Mouse (Mus musculus) limb, embryonic 14.5 days (tissue): ENCODE measurements around the gene Pitpnc1. TPM values are rescaled to one million over a fixed set of nuclear protein-coding genes. Genes with fewer than 3 reads are reported as not detected.
A peak's percentile ranks its signal among the peaks of the same experiment; 100 is the strongest.

ENCODE experiments used
- ATAC-seq: fragments of 200-750 bp; cut with Nextera tagmentation; 2 replicates; pipeline ENCODE4 v1.8.0; 2017; ENCODE audit warnings: low read depth, moderate number of reproducible peaks, moderate TSS enrichment; ENCODE audit not compliant: low FRiP score
- DNase-seq: peaks from one replicate; pipeline ENCODE4 v3.0.0-alpha.2; 2015; ENCODE audit warnings: low spot score
- H3K27ac ChIP-seq: fragments of 300-500 bp; sonication (generic); replicated peaks from 2 replicates; pipeline ENCODE4 v1.5.1; 2014; ENCODE audit warnings: low read depth, mild to moderate bottlenecking, low read length, moderate library complexity, mixed read lengths
- H3K27me3 ChIP-seq: fragments of 300-500 bp; sonication (generic); 2 replicates; pipeline ENCODE4 v1.6.1; 2014; ENCODE audit warnings: low read length, mixed read lengths; ENCODE audit not compliant: control insufficient read depth, insufficient read depth
- H3K36me3 ChIP-seq: fragments of 300-500 bp; sonication (generic); 2 replicates; pipeline ENCODE4 v1.6.1; 2014; ENCODE audit warnings: mild to moderate bottlenecking, low read length, moderate library complexity, mixed read lengths; ENCODE audit not compliant: control insufficient read depth, insufficient read depth
- H3K4me1 ChIP-seq: fragments of 300-500 bp; sonication (generic); 2 replicates; pipeline ENCODE4 v1.6.1; 2014; ENCODE audit warnings: antibody characterized with exemption, low read length, mixed read lengths; ENCODE audit not compliant: control insufficient read depth, insufficient read depth
- H3K4me2 ChIP-seq: fragments of 300-500 bp; sonication (generic); replicated peaks from 2 replicates; pipeline ENCODE4 v1.6.1; 2014; ENCODE audit warnings: low read depth, mild to moderate bottlenecking, low read length, moderate library complexity; ENCODE audit not compliant: severe bottlenecking
- H3K4me3 ChIP-seq: fragments of 300-500 bp; sonication (generic); replicated peaks from 2 replicates; pipeline ENCODE4 v1.5.1; 2014; ENCODE audit warnings: low read length
- H3K9ac ChIP-seq: fragments of 300-500 bp; sonication (generic); 2 replicates; pipeline ENCODE4 v1.6.1; 2014; ENCODE audit warnings: mild to moderate bottlenecking, low read depth, low read length, moderate library complexity; ENCODE audit not compliant: severe bottlenecking
- H3K9me3 ChIP-seq: fragments of 300-500 bp; sonication (generic); 2 replicates; pipeline ENCODE4 v1.6.1; 2016; ENCODE audit warnings: low read length; ENCODE audit not compliant: control insufficient read depth
- POLR2A ChIP-seq: fragments of 200-500 bp; IDR thresholded peaks from 2 replicates; pipeline ENCODE4 v1.8.0; 2012; ENCODE audit warnings: inconsistent platforms, mild to moderate bottlenecking, moderate library complexity, borderline replicate concordance; ENCODE audit not compliant: insufficient read depth, insufficient read length; ENCODE audit errors: extremely low read depth
- WGBS: fragments of 180-500 bp; shearing (Covaris S2); extraction: QIAGEN DNeasy Blood & Tissue Kit; methylation state at CpG from one replicate; pipeline ENCODE4 v1.1.7; 2014; 5-methylcytosine and 5-hydroxymethylcytosine counted together
- polyA plus RNA-seq, 2 experiments: library from polyadenylated mRNA; depleted of rRNA in 1 of 2; stranded (reverse) in 1 of 2; unstranded in 1 of 2; fragments of >200 nt; fragmentation: Nextera tagmentation in 1 of 2; extraction: Ambion mirVana in 1 of 2; gene quantifications; 2 replicates each; pipeline versions ENCODE4 v1.2.1 to v1.2.3; 2012 to 2014

Pitpnc1 gene
- polyA plus RNA-seq, 2 experiments = 20.4 to 25.2 TPM

- Histone ChIP-seq H3K4me3 (no peak overlapping the region), H3K4me1 (no peaks in the 10 kb centered on the region; the same call in 1 of the 2 replicates)
Observed at GRCm38 (mm10) chr11:107282481-107282880, 188.0 kb downstream of the Pitpnc1 start.

GRCm38 (mm10) chr11:107279258-107279657 is 191.2 kb downstream of the Pitpnc1 start:
- no peaks in the 10 kb centered on the region for H3K27me3 ChIP-seq
- no peaks in the 10 kb centered on the region; the same call in 1 of the 2 replicates for H3K4me1 ChIP-seq
- no peak overlapping the region for H3K4me3 ChIP-seq
- no peak overlapping the region for H3K9ac ChIP-seq
- no peak for ATAC-seq
- no peaks in the 10 kb centered on the region for H3K9me3 ChIP-seq
- no peak for DNase-seq
- H3K27ac ChIP-seq = no peak overlapping the region
- WGBS = 17% methylated on average over 8 of the region's 8 CpGs
- H3K36me3 ChIP-seq = no peaks in the 10 kb centered on the region
- no peak overlapping the region for H3K4me2 ChIP-seq
- no peak for TF ChIP-seq POLR2A

More at GRCm38 (mm10) chr11:107282481-107282880, 188.0 kb downstream of the Pitpnc1 start:
- Histone ChIP-seq H3K9me3 (no peaks in the 10 kb centered on the region), H3K36me3 (0 out of 2 replicates have a peak, but pooled peaks cover 4% of the 10 kb centered on the region), H3K4me2 (no peak overlapping the region), H3K27me3 (no peaks in the 10 kb centered on the region), H3K27ac (no peak overlapping the region), H3K9ac (no peak overlapping the region)
- WGBS = 90% methylated on average over 7 of the region's 7 CpGs
- no peak for TF ChIP-seq POLR2A
- no peak for DNase-seq
- ATAC-seq = no peak

- ATAC-seq (no peak), DNase-seq (no peak)
- no peak overlapping the region for H3K4me3 ChIP-seq
- H3K27me3 ChIP-seq = no peaks in the 10 kb centered on the region
- 75% methylated on average over 7 of the region's 7 CpGs for WGBS
- no peak overlapping the region for H3K9ac ChIP-seq
- H3K4me1 ChIP-seq = no peaks in the 10 kb centered on the region; the same call in 1 of the 2 replicates
- no peaks in the 10 kb centered on the region for H3K36me3 ChIP-seq
- H3K9me3 ChIP-seq = no peaks in the 10 kb centered on the region
- no peak for TF ChIP-seq POLR2A
- no peak overlapping the region for H3K27ac ChIP-seq
- H3K4me2 ChIP-seq = no peak overlapping the region
Observed at GRCm38 (mm10) chr11:107276898-107277297, 193.6 kb downstream of the Pitpnc1 start.

GRCm38 (mm10) chr11:107276337-107276736 is 194.2 kb downstream of the Pitpnc1 start:
- Histone ChIP-seq H3K27ac (no peak overlapping the region), H3K27me3 (no peaks in the 10 kb centered on the region), H3K4me2 (no peak overlapping the region), H3K4me3 (no peak overlapping the region), H3K36me3 (no peaks in the 10 kb centered on the region), H3K4me1 (no peaks in the 10 kb centered on the region; the same call in 1 of the 2 replicates), H3K9ac (no peak overlapping the region), H3K9me3 (no peaks in the 10 kb centered on the region)
- WGBS = 70% methylated on average over 3 of the region's 3 CpGs
- ATAC-seq (no peak), DNase-seq (no peak)
- no peak for TF ChIP-seq POLR2A

GRCm38 (mm10) chr11:107275902-107276301 is 194.6 kb downstream of the Pitpnc1 start:
- 39% methylated on average over 6 of the region's 6 CpGs for WGBS
- H3K27me3 ChIP-seq = no peaks in the 10 kb centered on the region
- H3K9ac ChIP-seq = no peak overlapping the region
- ATAC-seq = no peak
- H3K4me1 ChIP-seq = no peaks in the 10 kb centered on the region; the same call in 1 of the 2 replicates
- no peak overlapping the region for H3K4me2 ChIP-seq
- no peak overlapping the region for H3K4me3 ChIP-seq
- no peak overlapping the region for H3K27ac ChIP-seq
- TF ChIP-seq POLR2A = no peak
- peak; percentile 46 for DNase-seq
- H3K9me3 ChIP-seq = no peaks in the 10 kb centered on the region
- H3K36me3 ChIP-seq = no peaks in the 10 kb centered on the region
